Mouse (Mus musculus): ENCODE measurements around the gene Hspb3. TPM values are rescaled to one million over a fixed set of nuclear protein-coding genes. Genes with fewer than 3 reads are reported as not detected.

Hspb3 gene
- polyA plus RNA-seq, 1 experiment, result not detected

GRCm38 (mm10) chr13:113693383-113693782 is 29.9 kb upstream of the Hspb3 start:
- no peaks in the 10 kb centered on the region for H3K4me1 ChIP-seq (ENCODE audit: control insufficient read depth, insufficient read depth, insufficient read length, low read length)
- H3K27me3 ChIP-seq (ENCODE audit: control insufficient read depth, insufficient read depth, low read length), result no peaks in the 10 kb centered on the region
- WGBS, result 20% methylated on average over 6 of the region's 6 CpGs
- no peak overlapping the region for H3K27ac ChIP-seq (ENCODE audit: insufficient read depth, low read depth, low read length)
- H3K4me3 ChIP-seq (ENCODE audit: low read depth, low read length), result no peak overlapping the region
- TF ChIP-seq POLR2A (IDR thresholded peaks at IDR 0.05; ENCODE audit: low read depth, low read length) (no peak), CTCF (IDR thresholded peaks at IDR 0.05; ENCODE audit: extremely low read depth, insufficient read length, insufficient replicate concordance, low read depth, low read length) (peak; percentile 47; the same call in 1 of the 2 replicates)
- no peaks in the 10 kb centered on the region for H3K36me3 ChIP-seq (ENCODE audit: control insufficient read depth, insufficient read depth, low read length)

- Histone ChIP-seq H3K4me1 (ENCODE audit: control insufficient read depth, insufficient read depth, insufficient read length, low read length) (no peaks in the 10 kb centered on the region), H3K27me3 (ENCODE audit: control insufficient read depth, insufficient read depth, low read length) (no peaks in the 10 kb centered on the region), H3K36me3 (ENCODE audit: control insufficient read depth, insufficient read depth, low read length) (no peaks in the 10 kb centered on the region), H3K4me3 (ENCODE audit: low read depth, low read length) (no peak overlapping the region), H3K27ac (ENCODE audit: insufficient read depth, low read depth, low read length) (no peak overlapping the region)
- 52% methylated on average over 9 of the region's 9 CpGs for WGBS
- TF ChIP-seq POLR2A (IDR thresholded peaks at IDR 0.05; ENCODE audit: low read depth, low read length) (no peak), CTCF (IDR thresholded peaks at IDR 0.05; ENCODE audit: extremely low read depth, insufficient read length, insufficient replicate concordance, low read depth, low read length) (no peak)
Observed at GRCm38 (mm10) chr13:113691644-113692043, 28.2 kb upstream of the Hspb3 start.

DNA sequence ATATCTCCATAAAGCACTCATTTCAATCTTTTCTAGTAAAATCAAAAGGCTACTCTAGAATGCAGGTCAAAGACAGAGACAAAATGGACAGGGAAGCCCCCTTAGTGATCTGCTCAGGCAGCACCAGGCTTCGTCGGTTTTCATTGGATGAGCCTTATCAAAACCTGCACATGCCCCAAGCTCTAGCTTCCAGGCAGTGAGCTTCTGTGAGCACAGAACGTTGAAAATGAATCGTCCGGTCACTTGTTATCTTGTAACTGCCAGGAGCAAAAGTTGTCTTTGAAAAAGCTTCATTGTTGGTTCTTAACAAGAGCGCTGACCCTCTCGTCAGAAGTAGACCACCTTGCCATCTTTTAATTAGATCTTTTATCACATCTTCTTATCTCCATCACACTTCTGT is 26.4 kb upstream of the Hspb3 start:
- no peak for TF ChIP-seq POLR2A (IDR thresholded peaks at IDR 0.05; ENCODE audit: low read depth, low read length)
- TF ChIP-seq CTCF (IDR thresholded peaks at IDR 0.05; ENCODE audit: extremely low read depth, insufficient read length, insufficient replicate concordance, low read depth, low read length), result no peak
- 69% methylated on average over 7 of the region's 7 CpGs for WGBS
- Histone ChIP-seq H3K36me3 (ENCODE audit: control insufficient read depth, insufficient read depth, low read length) (no peaks in the 10 kb centered on the region), H3K4me1 (ENCODE audit: control insufficient read depth, insufficient read depth, insufficient read length, low read length) (no peaks in the 10 kb centered on the region), H3K27ac (ENCODE audit: insufficient read depth, low read depth, low read length) (no peak overlapping the region), H3K4me3 (ENCODE audit: low read depth, low read length) (no peak overlapping the region), H3K27me3 (ENCODE audit: control insufficient read depth, insufficient read depth, low read length) (no peaks in the 10 kb centered on the region)

DNA sequence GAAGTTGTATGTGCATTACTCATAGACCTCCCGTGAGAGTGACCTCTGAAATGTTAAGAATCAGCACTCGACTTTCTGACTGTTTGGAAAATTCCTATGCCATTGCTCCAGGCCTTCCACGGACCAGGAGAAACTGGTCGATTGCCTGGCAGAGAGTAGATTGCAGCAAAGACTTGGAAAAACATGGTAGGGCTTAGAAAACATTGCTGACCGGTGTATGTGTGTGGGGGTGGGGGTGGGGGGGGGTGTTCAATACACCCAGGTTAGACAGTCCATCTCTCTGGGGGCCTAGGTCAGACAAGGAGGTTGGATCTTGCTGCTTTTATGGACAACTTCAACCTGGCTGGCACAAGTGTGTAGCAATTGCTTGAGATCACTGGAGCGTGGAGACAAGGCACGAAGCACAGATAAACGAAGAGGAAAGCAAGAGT is 23.2 kb upstream of the Hspb3 start:
- Histone ChIP-seq H3K4me3 (ENCODE audit: low read depth, low read length) (no peak overlapping the region), H3K36me3 (ENCODE audit: control insufficient read depth, insufficient read depth, low read length) (no peaks in the 10 kb centered on the region), H3K27me3 (ENCODE audit: control insufficient read depth, insufficient read depth, low read length) (no peaks in the 10 kb centered on the region), H3K27ac (ENCODE audit: insufficient read depth, low read depth, low read length) (no peak overlapping the region), H3K4me1 (ENCODE audit: control insufficient read depth, insufficient read depth, insufficient read length, low read length) (no peaks in the 10 kb centered on the region)
- 70% methylated on average over 8 of the region's 8 CpGs for WGBS
- no peak for TF ChIP-seq POLR2A (IDR thresholded peaks at IDR 0.05; ENCODE audit: low read depth, low read length)
- no peak for TF ChIP-seq CTCF (IDR thresholded peaks at IDR 0.05; ENCODE audit: extremely low read depth, insufficient read length, insufficient replicate concordance, low read depth, low read length)

GRCm38 (mm10) chr13:113682821-113683220 is 19.3 kb upstream of the Hspb3 start:
- TF ChIP-seq CTCF (IDR thresholded peaks at IDR 0.05; ENCODE audit: extremely low read depth, insufficient read length, insufficient replicate concordance, low read depth, low read length) (no peak), POLR2A (IDR thresholded peaks at IDR 0.05; ENCODE audit: low read depth, low read length) (no peak)
- no peaks in the 10 kb centered on the region for H3K27me3 ChIP-seq (ENCODE audit: control insufficient read depth, insufficient read depth, low read length)
- H3K4me3 ChIP-seq (ENCODE audit: low read depth, low read length), result no peak overlapping the region
- H3K27ac ChIP-seq (ENCODE audit: insufficient read depth, low read depth, low read length), result no peak overlapping the region
- no peaks in the 10 kb centered on the region for H3K4me1 ChIP-seq (ENCODE audit: control insufficient read depth, insufficient read depth, insufficient read length, low read length)
- WGBS, result 59% methylated on average over 5 of the region's 5 CpGs
- H3K36me3 ChIP-seq (ENCODE audit: control insufficient read depth, insufficient read depth, low read length), result no peaks in the 10 kb centered on the region

DNA sequence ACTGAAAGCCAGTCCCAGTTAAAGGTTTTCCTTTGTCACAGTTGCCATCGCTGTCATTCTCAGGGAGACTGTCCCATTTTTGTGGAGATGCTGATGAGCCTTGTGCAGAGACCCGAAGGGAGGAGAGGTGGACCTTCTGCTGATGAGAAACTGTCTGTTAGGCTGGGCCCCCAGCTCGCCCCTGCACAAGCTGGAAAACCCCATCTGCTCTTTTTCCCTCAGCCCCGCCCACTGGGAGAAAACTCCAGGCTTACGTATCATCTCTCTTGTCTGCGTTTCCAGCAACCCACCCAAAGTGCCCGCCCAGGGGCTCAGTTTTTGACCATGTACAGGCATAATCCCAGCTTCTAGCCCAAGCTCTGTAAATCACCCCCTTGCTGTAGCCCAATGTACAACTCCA is 17.2 kb upstream of the Hspb3 start:
- 86% methylated on average over 7 of the region's 7 CpGs for WGBS
- Histone ChIP-seq H3K4me3 (ENCODE audit: low read depth, low read length) (no peak overlapping the region), H3K36me3 (ENCODE audit: control insufficient read depth, insufficient read depth, low read length) (no peaks in the 10 kb centered on the region), H3K4me1 (ENCODE audit: control insufficient read depth, insufficient read depth, insufficient read length, low read length) (no peaks in the 10 kb centered on the region), H3K27ac (ENCODE audit: insufficient read depth, low read depth, low read length) (no peak overlapping the region), H3K27me3 (ENCODE audit: control insufficient read depth, insufficient read depth, low read length) (no peaks in the 10 kb centered on the region)
- TF ChIP-seq POLR2A (IDR thresholded peaks at IDR 0.05; ENCODE audit: low read depth, low read length) (no peak), CTCF (IDR thresholded peaks at IDR 0.05; ENCODE audit: extremely low read depth, insufficient read length, insufficient replicate concordance, low read depth, low read length) (no peak)

- TF ChIP-seq POLR2A (IDR thresholded peaks at IDR 0.05; ENCODE audit: low read depth, low read length), result no peak
- TF ChIP-seq CTCF (IDR thresholded peaks at IDR 0.05; ENCODE audit: extremely low read depth, insufficient read length, insufficient replicate concordance, low read depth, low read length), result no peak
- H3K4me1 ChIP-seq (ENCODE audit: control insufficient read depth, insufficient read depth, insufficient read length, low read length), result no peaks in the 10 kb centered on the region
- WGBS, result 38% methylated on average over 10 of the region's 10 CpGs
Observed at GRCm38 (mm10) chr13:113669459-113670077, 6.1 kb upstream of the Hspb3 start.

More at GRCm38 (mm10) chr13:113669459-113670077, 6.1 kb upstream of the Hspb3 start:
- Histone ChIP-seq H3K36me3 (ENCODE audit: control insufficient read depth, insufficient read depth, low read length) (no peaks in the 10 kb centered on the region), H3K27ac (ENCODE audit: insufficient read depth, low read depth, low read length) (no peak overlapping the region), H3K4me3 (ENCODE audit: low read depth, low read length) (no peak overlapping the region), H3K27me3 (ENCODE audit: control insufficient read depth, insufficient read depth, low read length) (no peaks in the 10 kb centered on the region)
